Mouse (Mus musculus) thymus, adult 18-20 months (tissue): ENCODE data around the gene St6gal1.

Experiments used
- DNase-seq, 2 experiments: peaks; one replicate each; pipeline ENCODE4 v3.0.0; 2022; ENCODE audit warnings: mixed read lengths in 2 of 2

St6gal1 gene

GRCm38 (mm10) chr16:23361434-23361970 lies 137.0 kb downstream of the St6gal1 start:
- DNase-seq: no peak

- no peak for DNase-seq
Measured at GRCm38 (mm10) chr16:23364328-23364990, 139.9 kb downstream of the St6gal1 start.

- DNase-seq: no peak
Measured at GRCm38 (mm10) chr16:23369124-23369523, 144.6 kb downstream of the St6gal1 start.

GRCm38 (mm10) chr16:23370724-23371123 lies 146.2 kb downstream of the St6gal1 start:
- no peak for DNase-seq

GRCm38 (mm10) chr16:23372340-23372739 lies 147.8 kb downstream of the St6gal1 start:
- DNase-seq: no peak

GRCm38 (mm10) chr16:23374068-23374467 lies 149.5 kb downstream of the St6gal1 start:
- DNase-seq: no peak

- DNase-seq: peak in 1 of 2 experiments; percentile 19
Measured at GRCm38 (mm10) chr16:23374938-23375337, 150.4 kb downstream of the St6gal1 start.

GRCm38 (mm10) chr16:23376189-23376588 lies 151.6 kb downstream of the St6gal1 start:
- DNase-seq: no peak

GRCm38 (mm10) chr16:23379536-23380230 lies 155.1 kb downstream of the St6gal1 start:
- no peak for DNase-seq

GRCm38 (mm10) chr16:23384304-23384703 lies 159.8 kb downstream of the St6gal1 start:
- DNase-seq: no peak

- DNase-seq: no peak
Measured at GRCm38 (mm10) chr16:23397931-23398330, 173.4 kb downstream of the St6gal1 start.

GRCm38 (mm10) chr16:23401463-23401862 lies 176.9 kb downstream of the St6gal1 start:
- no peak for DNase-seq

- DNase-seq: no peak
Measured at GRCm38 (mm10) chr16:23401959-23402358, 177.4 kb downstream of the St6gal1 start.

- peak; percentile 48 to 59 for DNase-seq
Measured at GRCm38 (mm10) chr16:23403008-23403755, 178.6 kb downstream of the St6gal1 start.
